Mouse (Mus musculus) embryonic fibroblast, embryonic 13.5 days (primary cell): ENCODE results near the gene Itga9.

Source experiments
- CTCF ChIP-seq: IDR thresholded peaks from 2 replicates; pipeline ENCODE4 v1.5.1; 2011; ENCODE audit warnings: mild to moderate bottlenecking, control low read depth, low read length, moderate library complexity, borderline replicate concordance; ENCODE audit not compliant: insufficient read depth
- POLR2A ChIP-seq: IDR thresholded peaks from 2 replicates; pipeline ENCODE4 v1.6.1; 2011; ENCODE audit warnings: low read depth, mild to moderate bottlenecking, control low read depth, low read length, moderate library complexity

DNA sequence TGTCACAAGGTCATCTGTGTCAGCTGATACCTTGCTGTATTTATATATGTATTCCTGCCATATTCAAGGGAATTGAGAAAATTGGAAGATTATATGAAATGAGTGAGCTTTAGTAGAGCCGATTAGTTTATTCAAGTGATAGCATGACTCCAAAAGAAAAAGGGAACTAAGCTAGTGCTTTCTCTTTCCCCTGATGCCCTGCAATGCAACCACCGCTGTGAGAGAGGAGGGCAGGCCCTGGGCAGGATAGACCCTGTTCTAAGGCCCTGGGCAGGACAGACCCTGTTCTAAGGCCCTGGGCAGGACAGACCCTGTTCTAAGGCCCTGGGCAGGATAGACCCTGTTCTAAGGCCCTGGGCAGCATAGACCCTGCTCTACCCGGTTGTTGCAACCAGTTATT is 201.2 kb downstream of the Itga9 start:
- TF ChIP-seq POLR2A (no peak), CTCF (no peak)
